Mouse (Mus musculus): ENCODE data around the gene 2210016F16Rik.

DNA sequence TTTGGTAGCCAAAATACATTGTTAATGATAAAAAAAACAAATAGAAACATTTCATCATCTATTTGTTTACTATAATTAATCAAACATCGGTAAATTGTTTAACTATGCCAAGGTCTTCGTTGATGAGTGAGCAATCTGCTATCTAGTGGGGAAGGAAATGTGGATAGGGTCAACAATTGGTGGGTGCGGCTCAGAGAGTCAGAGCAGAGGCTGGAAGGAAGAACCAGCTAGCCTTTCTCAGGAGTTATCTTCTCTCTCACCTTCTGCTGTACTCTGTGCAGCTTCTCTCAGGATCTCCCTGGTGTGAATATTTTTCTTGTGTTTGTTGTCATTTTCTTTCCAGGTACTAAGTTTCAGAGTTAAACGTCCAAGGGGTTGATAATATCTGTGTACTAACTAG, 37.2 kb upstream of the 2210016F16Rik start:
- no peak for TF ChIP-seq CTCF (IDR thresholded peaks at IDR 0.05)
- no peak for TF ChIP-seq EP300 (IDR thresholded peaks at IDR 0.05)

Data from lung, postnatal 0 days (tissue).